Mouse (Mus musculus) neural tube, embryonic 13.5 days (tissue): Measurements from ENCODE around the gene Atp11a. TPM values are rescaled to one million over a fixed set of nuclear protein-coding genes. Genes with fewer than 3 reads are reported as not detected.

ENCODE experiments used
- ATAC-seq: fragments of 200-750 bp; cut with Nextera tagmentation; 2 replicates; pipeline ENCODE4 v1.8.0; 2017; ENCODE audit warnings: low read depth, mild to moderate bottlenecking, moderate TSS enrichment, moderate library complexity
- H3K27ac ChIP-seq: fragments of 300-500 bp; sonication (generic); replicated peaks from 2 replicates; pipeline ENCODE4 v1.5.1; 2015; ENCODE audit warnings: moderate library complexity, mild to moderate bottlenecking, inconsistent platforms
- H3K27me3 ChIP-seq: fragments of 300-500 bp; sonication (generic); 2 replicates; pipeline ENCODE4 v1.6.1; 2015; ENCODE audit warnings: mild to moderate bottlenecking, inconsistent platforms
- H3K36me3 ChIP-seq: fragments of 300-500 bp; sonication (generic); 2 replicates; pipeline ENCODE4 v1.6.1; 2015; ENCODE audit warnings: mild to moderate bottlenecking, inconsistent platforms
- H3K4me1 ChIP-seq: fragments of 300-500 bp; sonication (generic); replicated peaks from 2 replicates; pipeline ENCODE4 v1.6.1; 2015; ENCODE audit warnings: inconsistent platforms
- H3K4me2 ChIP-seq: fragments of 300-500 bp; sonication (generic); 2 replicates; pipeline ENCODE4 v1.6.1; 2015; ENCODE audit warnings: inconsistent platforms, mild to moderate bottlenecking, moderate library complexity
- H3K4me3 ChIP-seq: fragments of 300-500 bp; sonication (generic); 2 replicates; pipeline ENCODE4 v1.5.1; 2015; ENCODE audit warnings: mild to moderate bottlenecking, inconsistent platforms
- H3K9ac ChIP-seq: fragments of 300-500 bp; sonication (generic); 2 replicates; pipeline ENCODE4 v1.6.1; 2015; ENCODE audit warnings: moderate library complexity, mild to moderate bottlenecking, inconsistent platforms
- H3K9me3 ChIP-seq: fragments of 300-500 bp; sonication (generic); 2 replicates; pipeline ENCODE4 v1.6.1; 2016; ENCODE audit warnings: inconsistent platforms
- WGBS: fragments of 180-500 bp; shearing (Covaris S2); methylation state at CpG from one replicate; pipeline ENCODE4 v1.1.7; 2015; 5-methylcytosine and 5-hydroxymethylcytosine counted together
- polyA plus RNA-seq: library from polyadenylated mRNA; unstranded; fragments of >200 nt; fragmentation: Nextera tagmentation; extraction: Ambion mirVana; gene quantifications from 2 replicates; pipeline ENCODE4 v1.2.1, GENCODE M21; 2015

Atp11a gene
- polyA plus RNA-seq, 1 experiment from 2014 or later, result 12.3 TPM

- H3K36me3 ChIP-seq, result no peaks in the 10 kb centered on the region
- H3K4me3 ChIP-seq, result no peak overlapping the region
- H3K4me2 ChIP-seq, result no peak overlapping the region
- WGBS, result 66% methylated on average over 6 of the region's 6 CpGs
- H3K27ac ChIP-seq, result no peak overlapping the region
- H3K4me1 ChIP-seq, result peaks cover 29% of the 10 kb centered on the region
- no peaks in the 10 kb centered on the region for H3K27me3 ChIP-seq
- H3K9me3 ChIP-seq, result no peaks in the 10 kb centered on the region
- H3K9ac ChIP-seq, result no peak overlapping the region
- no peak for ATAC-seq
Measured at GRCm38 (mm10) chr8:12799099-12799498, 42.3 kb downstream of the Atp11a start.

- Histone ChIP-seq H3K4me2 (no peak overlapping the region), H3K4me3 (no peak overlapping the region), H3K27me3 (no peaks in the 10 kb centered on the region), H3K9me3 (no peaks in the 10 kb centered on the region), H3K27ac (no peak overlapping the region), H3K9ac (no peak overlapping the region), H3K36me3 (no peaks in the 10 kb centered on the region), H3K4me1 (peaks cover 36% of the 10 kb centered on the region)
- 61% methylated on average over 6 of the region's 6 CpGs for WGBS
- ATAC-seq, result no peak
Measured at GRCm38 (mm10) chr8:12799832-12800231, 43.0 kb downstream of the Atp11a start.

DNA sequence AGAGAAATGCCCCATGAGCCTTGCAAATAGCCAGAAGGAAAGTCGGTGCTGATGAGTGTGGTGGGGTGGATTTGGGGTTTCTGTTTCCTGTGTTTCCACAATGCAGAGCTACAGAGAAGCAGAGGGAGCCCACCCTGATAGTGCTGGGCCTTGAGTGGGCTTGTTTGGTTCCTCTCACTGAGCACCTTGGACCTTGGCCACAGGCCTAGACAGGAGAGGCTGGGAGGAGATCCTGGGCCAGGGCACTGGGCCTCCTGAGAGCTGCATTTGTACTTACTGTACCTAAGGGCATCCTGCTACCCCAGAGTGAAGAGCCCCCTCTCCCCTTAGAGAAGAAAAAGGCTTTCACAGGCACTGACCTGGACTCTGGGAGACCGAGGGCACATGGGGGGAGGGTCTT, 43.4 kb downstream of the Atp11a start:
- Histone ChIP-seq H3K9me3 (no peaks in the 10 kb centered on the region), H3K27me3 (no peaks in the 10 kb centered on the region)

GRCm38 (mm10) chr8:12801586-12801985, 44.8 kb downstream of the Atp11a start:
- Histone ChIP-seq H3K4me1 (peaks cover 54% of the 10 kb centered on the region), H3K27ac (no peak overlapping the region), H3K9ac (no peak overlapping the region), H3K36me3 (peaks cover 2% of the 10 kb centered on the region; the same call in 1 of the 2 replicates), H3K9me3 (no peaks in the 10 kb centered on the region), H3K4me3 (no peak overlapping the region), H3K27me3 (no peaks in the 10 kb centered on the region), H3K4me2 (no peak overlapping the region)
- 67% methylated on average over 10 of the region's 10 CpGs for WGBS
- no peak for ATAC-seq

More for the DNA sequence above, 43.4 kb downstream of the Atp11a start:
- H3K9ac ChIP-seq, result no peak overlapping the region
- 78% methylated on average over 2 of the region's 2 CpGs for WGBS
- H3K36me3 ChIP-seq, result no peaks in the 10 kb centered on the region
- H3K4me2 ChIP-seq, result no peak overlapping the region
- H3K4me3 ChIP-seq, result no peak overlapping the region
- peaks cover 40% of the 10 kb centered on the region for H3K4me1 ChIP-seq
- no peak overlapping the region for H3K27ac ChIP-seq
- no peak for ATAC-seq

DNA sequence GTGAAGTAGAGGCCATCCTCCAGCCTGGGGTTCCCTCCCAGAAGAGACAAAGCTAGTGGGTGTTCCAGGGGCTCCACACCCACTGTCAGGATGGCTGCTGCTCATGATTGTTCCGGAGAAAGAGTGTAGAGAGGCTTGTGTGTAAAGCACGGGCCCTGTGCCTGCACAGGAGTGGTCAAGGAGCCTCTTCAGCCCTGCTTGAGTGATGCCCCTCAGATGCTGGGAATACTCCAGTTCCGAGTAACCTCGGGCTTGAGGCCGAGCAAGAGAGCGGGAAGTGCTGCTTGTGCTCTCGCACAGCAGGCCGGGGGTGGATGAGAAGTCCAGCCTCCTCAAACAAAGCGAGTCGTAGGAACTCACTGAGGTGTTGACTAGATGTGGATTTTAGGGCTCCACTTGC, 46.3 kb downstream of the Atp11a start:
- Histone ChIP-seq H3K4me2 (no peak overlapping the region), H3K36me3 (peaks cover 4% of the 10 kb centered on the region; the same call in 1 of the 2 replicates), H3K4me1 (peaks cover 60% of the 10 kb centered on the region), H3K27me3 (no peaks in the 10 kb centered on the region), H3K4me3 (no peak overlapping the region), H3K27ac (no peak overlapping the region), H3K9me3 (no peaks in the 10 kb centered on the region), H3K9ac (no peak overlapping the region)
- WGBS, result 92% methylated on average over 10 of the region's 10 CpGs
- ATAC-seq, result no peak

DNA sequence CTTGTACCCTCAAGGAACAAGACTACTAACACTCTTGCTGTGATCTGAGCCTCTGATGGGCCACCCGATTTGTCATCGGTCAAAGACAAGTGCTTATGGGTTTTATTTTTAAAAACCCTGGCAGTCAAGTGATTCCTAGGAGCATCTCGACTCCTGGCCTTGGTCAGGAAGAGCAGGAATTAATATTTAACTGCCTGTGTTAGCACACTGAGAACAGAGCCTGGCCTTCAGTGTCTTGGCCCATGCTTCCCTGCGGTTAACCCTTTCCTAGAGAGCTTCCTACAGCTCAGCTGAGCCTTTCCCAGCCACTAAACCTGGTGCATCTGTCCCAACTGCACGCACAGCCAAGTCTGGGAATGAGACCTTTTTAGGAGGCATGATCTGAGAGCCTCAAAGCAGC, 48.1 kb downstream of the Atp11a start:
- Histone ChIP-seq H3K27ac (peak overlapping the region; percentile 38; the same call in 1 of the 2 replicates), H3K9me3 (no peaks in the 10 kb centered on the region), H3K27me3 (no peaks in the 10 kb centered on the region), H3K4me2 (no peak overlapping the region), H3K36me3 (peaks cover 4% of the 10 kb centered on the region; the same call in 1 of the 2 replicates), H3K4me1 (peaks cover 55% of the 10 kb centered on the region), H3K9ac (no peak overlapping the region), H3K4me3 (no peak overlapping the region)
- no peak for ATAC-seq
- WGBS, result 75% methylated on average over 5 of the region's 5 CpGs

- no peak for ATAC-seq
- H3K36me3 ChIP-seq, result peaks cover 4% of the 10 kb centered on the region; the same call in 1 of the 2 replicates
- no peak overlapping the region for H3K9ac ChIP-seq
- H3K4me1 ChIP-seq, result peaks cover 49% of the 10 kb centered on the region
- no peaks in the 10 kb centered on the region for H3K27me3 ChIP-seq
- H3K9me3 ChIP-seq, result no peaks in the 10 kb centered on the region
- no peak overlapping the region for H3K4me3 ChIP-seq
- 57% methylated on average over 4 of the region's 4 CpGs for WGBS
- no peak overlapping the region for H3K4me2 ChIP-seq
- 0 out of 2 replicates have a peak overlapping the region, but pooled peaks have one; percentile 18 for H3K27ac ChIP-seq
Measured at GRCm38 (mm10) chr8:12805569-12805968, 48.8 kb downstream of the Atp11a start.

GRCm38 (mm10) chr8:12808018-12808417, 51.2 kb downstream of the Atp11a start:
- H3K4me1 ChIP-seq, result peaks cover 35% of the 10 kb centered on the region; the same call in 1 of the 2 replicates
- H3K9ac ChIP-seq, result no peak overlapping the region
- WGBS, result 98% methylated on average over 2 of the region's 2 CpGs
- H3K27me3 ChIP-seq, result no peaks in the 10 kb centered on the region
- H3K27ac ChIP-seq, result no peak overlapping the region
- no peaks in the 10 kb centered on the region for H3K9me3 ChIP-seq
- H3K4me3 ChIP-seq, result no peak overlapping the region
- H3K4me2 ChIP-seq, result no peak overlapping the region
- no peak for ATAC-seq
- peaks cover 12% of the 10 kb centered on the region for H3K36me3 ChIP-seq

- WGBS, result 51% methylated on average over 2 of the region's 2 CpGs
Measured at GRCm38 (mm10) chr8:12809516-12809915, 52.7 kb downstream of the Atp11a start.

DNA sequence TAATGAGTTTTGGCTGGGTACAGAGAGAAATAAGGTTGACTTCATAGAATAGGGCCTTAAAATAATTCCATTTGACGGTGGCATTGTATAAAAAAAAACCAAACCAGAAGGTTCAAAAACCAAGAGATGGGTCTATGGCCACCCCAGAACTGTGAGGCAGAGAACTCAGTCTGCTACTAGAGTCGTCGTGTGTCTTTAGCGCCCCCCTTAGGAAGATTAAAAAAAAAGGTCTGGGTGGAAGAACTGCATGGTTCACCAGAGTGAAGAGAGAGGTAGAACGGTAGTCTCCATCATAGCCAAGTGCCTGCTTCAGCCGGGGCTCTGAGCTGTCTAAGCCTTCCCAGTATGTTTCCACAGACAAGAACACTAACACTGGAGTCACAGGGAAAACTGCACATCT, 54.4 kb downstream of the Atp11a start:
- H3K27me3 ChIP-seq, result no peaks in the 10 kb centered on the region
- no peaks in the 10 kb centered on the region for H3K9me3 ChIP-seq
- H3K9ac ChIP-seq, result no peak overlapping the region
- no peak for ATAC-seq
- 53% methylated on average over 6 of the region's 6 CpGs for WGBS
- H3K4me3 ChIP-seq, result no peak overlapping the region
- H3K4me1 ChIP-seq, result peaks cover 14% of the 10 kb centered on the region; the same call in 1 of the 2 replicates
- peaks cover 14% of the 10 kb centered on the region for H3K36me3 ChIP-seq
- no peak overlapping the region for H3K27ac ChIP-seq
- H3K4me2 ChIP-seq, result no peak overlapping the region

More at GRCm38 (mm10) chr8:12809516-12809915, 52.7 kb downstream of the Atp11a start:
- ATAC-seq, result no peak
- Histone ChIP-seq H3K9ac (no peak overlapping the region), H3K4me1 (peaks cover 31% of the 10 kb centered on the region; the same call in 1 of the 2 replicates), H3K27ac (no peak overlapping the region), H3K4me3 (no peak overlapping the region), H3K4me2 (no peak overlapping the region), H3K9me3 (no peaks in the 10 kb centered on the region), H3K36me3 (peaks cover 14% of the 10 kb centered on the region), H3K27me3 (no peaks in the 10 kb centered on the region)

GRCm38 (mm10) chr8:12816412-12816811, 59.6 kb downstream of the Atp11a start:
- Histone ChIP-seq H3K9me3 (no peaks in the 10 kb centered on the region), H3K4me2 (no peak overlapping the region), H3K27ac (no peak overlapping the region), H3K9ac (no peak overlapping the region), H3K4me3 (no peak overlapping the region), H3K36me3 (peaks cover 21% of the 10 kb centered on the region), H3K27me3 (no peaks in the 10 kb centered on the region), H3K4me1 (no peaks in the 10 kb centered on the region)
- WGBS, result 76% methylated on average over 6 of the region's 6 CpGs
- ATAC-seq, result no peak

- Histone ChIP-seq H3K27ac (no peak overlapping the region), H3K36me3 (peaks cover 57% of the 10 kb centered on the region), H3K4me3 (no peak overlapping the region), H3K9me3 (no peaks in the 10 kb centered on the region), H3K27me3 (no peaks in the 10 kb centered on the region), H3K4me2 (no peak overlapping the region), H3K4me1 (peaks cover 12% of the 10 kb centered on the region; the same call in 1 of the 2 replicates), H3K9ac (no peak overlapping the region)
- 83% methylated on average over 7 of the region's 7 CpGs for WGBS
- ATAC-seq, result no peak
Measured at GRCm38 (mm10) chr8:12822892-12823291, 66.1 kb downstream of the Atp11a start.

GRCm38 (mm10) chr8:12824562-12824961, 67.7 kb downstream of the Atp11a start:
- no peak overlapping the region for H3K4me3 ChIP-seq
- H3K9ac ChIP-seq, result no peak overlapping the region
- H3K27me3 ChIP-seq, result no peaks in the 10 kb centered on the region
- H3K27ac ChIP-seq, result no peak overlapping the region
- H3K36me3 ChIP-seq, result peaks cover 72% of the 10 kb centered on the region
- no peak overlapping the region for H3K4me2 ChIP-seq
- 56% methylated on average over 10 of the region's 10 CpGs for WGBS
- H3K4me1 ChIP-seq, result peaks cover 12% of the 10 kb centered on the region; the same call in 1 of the 2 replicates
- H3K9me3 ChIP-seq, result no peaks in the 10 kb centered on the region
- ATAC-seq, result no peak
